In genomic region chr15:37036481-37037156, GRCm38 (mm10) we compare ENCODE assay signal across 11 mouse cellular contexts. TPM values are rescaled to one million over a fixed set of nuclear protein-coding genes. Genes with fewer than 3 reads are reported as not detected.
A peak's percentile ranks its signal among the peaks of the same experiment; 100 is the strongest.
DNase-seq lines count a peak whose midpoint lies in the region; ATAC-seq and TF ChIP-seq lines count a peak whose summit lies in the region.
"Had no signal": no experiment of that assay in that cellular context is flagged by ENCODE, and none has a peak within 500 bp of the region (broad histone marks: within the 10 kb centered on the region; RNA-seq: fewer than 3 reads in every experiment).

No protein-coding gene starts in this region.

- peak; percentile 29 to 36 for DNase-seq in heart, adult 18-20 months
- no peak for DNase-seq in heart, adult 2 months
- DNase-seq in midbrain, embryonic 10.5 days (ENCODE audit: low spot score), result no peak
- peak; percentile 64 for DNase-seq in lung, postnatal 36 days
- no peak for DNase-seq in spleen, postnatal 4 days (ENCODE audit: low spot score in 2 of 2)
- no peak for DNase-seq in liver, postnatal 0 days
- DNase-seq: adrenal gland, adult 8-10 months had no signal

- no peaks in the 10 kb centered on the region for H3K79me2 ChIP-seq in heart, adult 2 months (replicated peaks; ENCODE audit: control insufficient read depth, insufficient read depth, low read length)

- TF ChIP-seq CTCF in heart, adult 2 months (IDR thresholded peaks at IDR 0.05), result no peak
- no peak for TF ChIP-seq CTCF in liver, postnatal 0 days (IDR thresholded peaks at IDR 0.05; ENCODE audit: low read depth)

- no peak overlapping the region for H3K4me3 ChIP-seq in heart, adult 2 months
- no peak overlapping the region for H3K4me3 ChIP-seq in midbrain, embryonic 15.5 days
- H3K4me3 ChIP-seq in midbrain, embryonic 10.5 days, result no peak overlapping the region
- H3K4me3 ChIP-seq in hindbrain, embryonic 16.5 days (ENCODE audit: low read length), result no peak overlapping the region
- no peak overlapping the region for H3K4me3 ChIP-seq in liver, postnatal 0 days (ENCODE audit: low read depth, low read length)
- H3K4me3 ChIP-seq: embryonic facial prominence, embryonic 15.5 days; lung, embryonic 15.5 days had no signal

- H3K9me3 ChIP-seq in midbrain, embryonic 15.5 days, result no peaks in the 10 kb centered on the region
- no peaks in the 10 kb centered on the region for H3K9me3 ChIP-seq in midbrain, embryonic 10.5 days (replicated peaks)
- H3K9me3 ChIP-seq in hindbrain, embryonic 16.5 days (ENCODE audit: control insufficient read depth, low read length), result no peaks in the 10 kb centered on the region
- no peaks in the 10 kb centered on the region for H3K9me3 ChIP-seq in liver, postnatal 0 days (ENCODE audit: low read length)
- H3K9me3 ChIP-seq: embryonic facial prominence, embryonic 15.5 days; lung, embryonic 15.5 days had no signal

- no peak for TF ChIP-seq EP300 in heart, adult 2 months (IDR thresholded peaks at IDR 0.05; ENCODE audit: insufficient read depth, low read depth, low read length)
- no peak for TF ChIP-seq EP300 in liver, postnatal 0 days (IDR thresholded peaks at IDR 0.05; ENCODE audit: low read depth)

- H3K4me1 ChIP-seq in heart, adult 2 months (ENCODE audit: control insufficient read depth, insufficient read depth, low read length), result peaks cover 2% of the 10 kb centered on the region; the same call in 1 of the 2 replicates
- H3K4me1 ChIP-seq in midbrain, embryonic 15.5 days, result peaks cover 6% of the 10 kb centered on the region; the same call in 1 of the 2 replicates
- peaks cover 2% of the 10 kb centered on the region; the same call in 1 of the 2 replicates for H3K4me1 ChIP-seq in midbrain, embryonic 10.5 days
- no peaks in the 10 kb centered on the region; the same call in 1 of the 2 replicates for H3K4me1 ChIP-seq in hindbrain, embryonic 16.5 days (ENCODE audit: control insufficient read depth, insufficient read depth, low read depth, low read length)
- no peaks in the 10 kb centered on the region for H3K4me1 ChIP-seq in liver, postnatal 0 days (ENCODE audit: insufficient read depth)

- H3K36me3 ChIP-seq in heart, adult 2 months (ENCODE audit: control insufficient read depth, insufficient read depth, low read length), result no peaks in the 10 kb centered on the region
- H3K36me3 ChIP-seq in midbrain, embryonic 15.5 days (replicated peaks), result no peaks in the 10 kb centered on the region
- H3K36me3 ChIP-seq in midbrain, embryonic 10.5 days, result no peaks in the 10 kb centered on the region
- H3K36me3 ChIP-seq in hindbrain, embryonic 16.5 days (ENCODE audit: control insufficient read depth, insufficient read depth, low read length), result no peaks in the 10 kb centered on the region
- no peaks in the 10 kb centered on the region for H3K36me3 ChIP-seq in liver, postnatal 0 days (replicated peaks; ENCODE audit: insufficient read depth, low read length)
- H3K36me3 ChIP-seq: embryonic facial prominence, embryonic 15.5 days; lung, embryonic 15.5 days had no signal

- H3K4me2 ChIP-seq in midbrain, embryonic 15.5 days, result no peak overlapping the region
- H3K4me2 ChIP-seq in hindbrain, embryonic 16.5 days (ENCODE audit: low read length), result no peak overlapping the region
- no peak overlapping the region for H3K4me2 ChIP-seq in liver, postnatal 0 days (ENCODE audit: low read depth, low read length)
- H3K4me2 ChIP-seq: embryonic facial prominence, embryonic 15.5 days; lung, embryonic 15.5 days had no signal

- no peak overlapping the region for H3K9ac ChIP-seq in heart, adult 2 months (ENCODE audit: low read depth, low read length)
- H3K9ac ChIP-seq in midbrain, embryonic 15.5 days, result no peak overlapping the region
- H3K9ac ChIP-seq in hindbrain, embryonic 16.5 days (ENCODE audit: low read depth, low read length), result no peak overlapping the region
- H3K9ac ChIP-seq in liver, postnatal 0 days (replicated peaks), result no peak overlapping the region
- H3K9ac ChIP-seq: embryonic facial prominence, embryonic 15.5 days; lung, embryonic 15.5 days had no signal

- no peaks in the 10 kb centered on the region for H3K27me3 ChIP-seq in heart, adult 2 months (ENCODE audit: control insufficient read depth, insufficient read depth, low read length)
- no peaks in the 10 kb centered on the region for H3K27me3 ChIP-seq in midbrain, embryonic 15.5 days (replicated peaks)
- H3K27me3 ChIP-seq in midbrain, embryonic 10.5 days (ENCODE audit: low read depth, poor library complexity, severe bottlenecking), result no peaks in the 10 kb centered on the region
- H3K27me3 ChIP-seq in hindbrain, embryonic 16.5 days (replicated peaks; ENCODE audit: control insufficient read depth, insufficient read depth, low read length), result no peaks in the 10 kb centered on the region
- H3K27me3 ChIP-seq in liver, postnatal 0 days (ENCODE audit: insufficient read depth, low read length), result no peaks in the 10 kb centered on the region
- H3K27me3 ChIP-seq: embryonic facial prominence, embryonic 15.5 days; lung, embryonic 15.5 days had no signal

- WGBS in heart, adult 2 months, result 19% methylated on average over 7 of the region's 7 CpGs
- WGBS in midbrain, embryonic 15.5 days, result 53% methylated on average over 7 of the region's 7 CpGs
- WGBS in midbrain, embryonic 10.5 days, result 80% methylated on average over 7 of the region's 7 CpGs
- WGBS in hindbrain, embryonic 16.5 days, result 45% methylated on average over 7 of the region's 7 CpGs
- 55% methylated on average over 7 of the region's 7 CpGs for WGBS in liver, postnatal 0 days (ENCODE audit: insufficient replicate concordance)

- H3K27ac ChIP-seq in heart, adult 2 months, result no peak overlapping the region
- H3K27ac ChIP-seq in midbrain, embryonic 15.5 days, result peak overlapping the region; percentile 26; the same call in 1 of the 2 replicates
- H3K27ac ChIP-seq in midbrain, embryonic 10.5 days (replicated peaks), result no peak overlapping the region
- no peak overlapping the region for H3K27ac ChIP-seq in hindbrain, embryonic 16.5 days (ENCODE audit: low read depth, low read length)
- no peak overlapping the region for H3K27ac ChIP-seq in liver, postnatal 0 days (ENCODE audit: low read depth)
- H3K27ac ChIP-seq: embryonic facial prominence, embryonic 15.5 days; lung, embryonic 15.5 days had no signal

- no peak for TF ChIP-seq POLR2A in heart, adult 2 months (IDR thresholded peaks at IDR 0.05; ENCODE audit: insufficient read depth, low read depth, low read length)

- intact Hi-C loops in heart, adult 2 months (cut with DNase I), result no loop called here

- no peak for ATAC-seq in midbrain, embryonic 15.5 days (replicated peaks)
- peak; percentile 50; the same call in 1 of the 2 replicates for ATAC-seq in hindbrain, embryonic 16.5 days
- ATAC-seq in liver, postnatal 0 days, result no peak

RNA-seq across cellular contexts. Expression of gene Zfp706, which starts 29.0 kb away (rescaled TPM):
- total RNA-seq in heart, adult 18-20 months (2021), result 100 to 1,000 TPM; 196 to 224 TPM
- total RNA-seq in heart, adult 2 months (2021), result 100 to 1,000 TPM; 205 to 240 TPM
- polyA plus RNA-seq in heart, adult 2 months (2012; rRNA removed), result 61.1 and 80.2 TPM in 2 replicates
- 414 TPM in 2 replicates for polyA plus RNA-seq in midbrain, embryonic 15.5 days (2015; fragmentation: Nextera tagmentation; extraction: Ambion mirVana)
- polyA plus RNA-seq in midbrain, embryonic 10.5 days (2016; fragmentation: Nextera tagmentation; extraction: Ambion mirVana), result 479 and 502 TPM in 2 replicates
- polyA plus RNA-seq in hindbrain, embryonic 16.5 days (2015; fragmentation: Nextera tagmentation; extraction: Ambion mirVana), result 433 and 435 TPM in 2 replicates
- 234 and 251 TPM in 2 replicates for polyA plus RNA-seq in liver, postnatal 0 days (2015; fragmentation: Nextera tagmentation; extraction: Ambion mirVana)

Comparison
In these comparisons a context has a peak if more than half of its experiments do, and no peak if none do; other contexts are left out.
1. DNase-seq: peak in heart, adult 18-20 months (2 of 2) and lung, postnatal 36 days (single experiment); none in heart, adult 2 months (0 of 2), midbrain, embryonic 10.5 days (single experiment), spleen, postnatal 4 days (0 of 2) and liver, postnatal 0 days (single experiment).